Mouse (Mus musculus): Measurements from ENCODE around the gene Tead4. TPM values are rescaled to one million over a fixed set of nuclear protein-coding genes. Genes with fewer than 3 reads are reported as not detected.

The Tead4 gene
- polyA plus RNA-seq (2015; fragmentation: Nextera tagmentation; extraction: Ambion mirVana) = 0.43 and 0.49 TPM in 2 replicates

DNA sequence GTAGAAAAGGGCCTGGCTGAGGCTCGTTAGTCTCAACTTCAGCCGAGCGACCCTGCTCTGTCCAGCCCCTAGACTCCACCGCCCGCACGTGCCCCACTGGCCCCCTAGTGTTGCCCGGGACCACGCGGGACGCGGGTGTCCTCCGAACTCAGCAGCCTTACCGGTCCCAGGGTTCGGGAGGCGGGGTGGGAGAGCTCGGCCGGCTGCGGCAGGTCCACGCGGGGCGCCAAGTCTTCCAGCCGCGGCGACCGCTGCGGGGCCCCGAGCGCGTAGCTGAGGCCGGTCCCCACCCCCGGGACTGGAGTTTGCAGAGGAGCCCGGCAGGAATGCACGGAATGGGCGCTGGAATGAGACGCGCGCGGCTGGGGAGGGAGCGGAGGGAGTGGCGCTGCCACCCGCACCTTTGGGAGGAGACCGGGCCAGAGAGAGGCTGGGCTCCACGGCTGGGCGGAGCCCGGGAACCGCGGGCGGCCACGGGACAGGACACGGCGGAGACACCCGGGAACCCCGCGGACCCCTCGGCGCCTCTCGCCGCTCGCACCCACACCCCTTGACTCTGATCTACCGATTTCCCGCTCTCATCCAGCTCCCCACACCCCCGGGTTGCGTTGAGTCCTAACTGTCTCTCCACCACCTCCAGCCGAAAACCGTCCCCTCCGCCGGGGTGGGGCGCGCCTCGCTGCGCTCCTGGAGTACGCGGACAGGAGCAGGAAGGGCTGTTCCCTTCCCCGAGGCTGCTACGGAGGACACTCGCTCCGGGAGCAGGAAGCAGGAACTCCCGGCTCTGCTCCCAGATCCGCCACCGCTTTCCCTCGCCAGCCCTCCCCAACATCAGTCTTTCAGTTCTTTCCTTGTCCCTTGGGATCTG, at the start of gene Tead4:
Gene Tead4, minus strand, starts transcription at position 690 of the 868 bp plus-strand sequence.

Other genes with a start within 250 kb of the Tead4 start
- 23.6 and 30.8 TPM in 2 replicates for gene Tspan9, start 157.2 kb downstream of the Tead4 start, polyA plus RNA-seq (2015; fragmentation: Nextera tagmentation; extraction: Ambion mirVana)
- gene Tulp3, start 55.0 kb upstream of the Tead4 start, polyA plus RNA-seq (2015; fragmentation: Nextera tagmentation; extraction: Ambion mirVana) = 4.7 and 6.6 TPM in 2 replicates
- gene Rhno1, start 62.1 kb upstream of the Tead4 start, polyA plus RNA-seq (2015; fragmentation: Nextera tagmentation; extraction: Ambion mirVana) = 73.4 and 75.4 TPM in 2 replicates
- gene Foxm1, start 62.1 kb upstream of the Tead4 start, polyA plus RNA-seq (2015; fragmentation: Nextera tagmentation; extraction: Ambion mirVana) = 11.4 and 13.1 TPM in 2 replicates
- gene Tex52, start 74.6 kb upstream of the Tead4 start, polyA plus RNA-seq (2015; fragmentation: Nextera tagmentation; extraction: Ambion mirVana) = 0.10 TPM in 1 of 2 replicates, not detected in the other
- not detected in 2 replicates for gene Gm44596, start 74.7 kb upstream of the Tead4 start, polyA plus RNA-seq (2015; fragmentation: Nextera tagmentation; extraction: Ambion mirVana)
- gene Nrip2, start 98.5 kb upstream of the Tead4 start, polyA plus RNA-seq (2015; fragmentation: Nextera tagmentation; extraction: Ambion mirVana) = 0.99 and 1.2 TPM in 2 replicates
- 14.2 and 16.5 TPM in 2 replicates for gene Itfg2, start 124.1 kb upstream of the Tead4 start, polyA plus RNA-seq (2015; fragmentation: Nextera tagmentation; extraction: Ambion mirVana)
- 120 and 123 TPM in 2 replicates for gene Fkbp4, start 137.9 kb upstream of the Tead4 start, polyA plus RNA-seq (2015; fragmentation: Nextera tagmentation; extraction: Ambion mirVana)
- gene Pzp, start 225.9 kb upstream of the Tead4 start, polyA plus RNA-seq (2015; fragmentation: Nextera tagmentation; extraction: Ambion mirVana) = 0.16 and 0.65 TPM in 2 replicates